Comparison of ENCODE assay signal across 20 mouse cellular contexts in the genomic region with DNA sequence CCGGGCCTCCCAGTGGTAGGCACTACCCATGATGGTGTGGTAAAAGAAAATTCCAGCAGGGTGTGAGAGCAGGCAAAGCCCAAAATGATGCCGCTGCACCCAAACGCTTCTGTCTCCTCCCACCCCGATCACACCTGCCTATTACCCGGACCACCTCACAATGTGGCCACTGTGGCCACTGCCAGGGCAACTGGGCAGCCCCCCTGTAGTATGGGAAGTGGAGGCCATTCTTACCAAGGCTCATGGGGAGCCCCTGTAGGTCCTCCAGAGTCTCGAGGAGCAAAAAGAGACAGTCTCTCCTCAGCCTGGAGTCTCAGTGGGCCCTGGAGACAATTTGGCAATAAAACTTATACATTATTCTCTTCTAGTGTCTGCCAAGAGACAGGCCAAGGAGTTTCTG. TPM values are rescaled to one million over a fixed set of nuclear protein-coding genes. Genes with fewer than 3 reads are reported as not detected.
DNase-seq lines count a peak whose midpoint lies in the region; ATAC-seq and TF ChIP-seq lines count a peak whose summit lies in the region.
"Had no signal": no experiment of that assay in that cellular context is flagged by ENCODE, and none has a peak within 500 bp of the region (broad histone marks: within the 10 kb centered on the region; RNA-seq: fewer than 3 reads in every experiment).

A gene (minus strand): TSS at position 101 of the 400 bp plus-strand sequence.

- H3K27me3 ChIP-seq in forebrain, embryonic 13.5 days: peaks cover 5% of the 10 kb centered on the region; the same call in 1 of the 2 replicates
- H3K27me3 ChIP-seq in forebrain, embryonic 16.5 days (replicated peaks; ENCODE audit: control insufficient read depth, insufficient read depth, low read length): no peaks in the 10 kb centered on the region
- H3K27me3 ChIP-seq in E14TG2a.4 (ENCODE audit: insufficient read depth, low read length) (peaks cover 5% of the 10 kb centered on the region; the same call in 1 of the 2 replicates), ES-Bruce4 (ENCODE audit: control insufficient read depth, insufficient read depth, low read length, poor library complexity, severe bottlenecking) (no peaks in the 10 kb centered on the region)
- H3K27me3 ChIP-seq: embryonic facial prominence, embryonic 12.5 days had no signal

- TF ChIP-seq POLR2A in ES-Bruce4 (IDR thresholded peaks at IDR 0.05; ENCODE audit: insufficient read depth, low read length): no peak

- H3K4me3 ChIP-seq in forebrain, embryonic 13.5 days: no peak within 1 kb of the TSS
- no peak within 1 kb of the TSS for H3K4me3 ChIP-seq in forebrain, embryonic 16.5 days (replicated peaks; ENCODE audit: low read length)
- H3K4me3 ChIP-seq in E14TG2a.4 (replicated peaks; ENCODE audit: low read length): peak within 1 kb of the TSS; percentile 69
- H3K4me3 ChIP-seq in ES-Bruce4 (ENCODE audit: low read depth, low read length): no peak within 1 kb of the TSS
- H3K4me3 ChIP-seq: embryonic facial prominence, embryonic 10.5 days; embryonic facial prominence, embryonic 12.5 days had no signal

- H3K4me2 ChIP-seq in forebrain, embryonic 13.5 days: no peak within 1 kb of the TSS
- no peak within 1 kb of the TSS for H3K4me2 ChIP-seq in forebrain, embryonic 16.5 days (ENCODE audit: low read length)
- H3K4me2 ChIP-seq: embryonic facial prominence, embryonic 12.5 days had no signal

- DNase-seq in embryo, embryonic 11 days: no peak
- DNase-seq: adrenal gland, adult 2 months; adrenal gland, postnatal 10 days; adrenal gland, postnatal 25 days; cerebellum, adult 11 months; cerebellum, adult 18-20 months; cerebellum, adult 8-10 months; cerebellum, adult 9-11 months; cerebellum, postnatal 36 days; forebrain, postnatal 0 days had no signal

- no peak for ATAC-seq in forebrain, embryonic 13.5 days
- ATAC-seq in forebrain, embryonic 16.5 days: no peak
- ATAC-seq: forebrain, embryonic 14.5 days; forebrain, postnatal 0 days had no signal

- H3K4me1 ChIP-seq in forebrain, embryonic 13.5 days: no peaks in the 10 kb centered on the region
- H3K4me1 ChIP-seq in forebrain, embryonic 16.5 days (replicated peaks; ENCODE audit: control insufficient read depth, insufficient read depth, low read length): peaks cover 2% of the 10 kb centered on the region; the same call in 1 of the 2 replicates
- peaks cover 46% of the 10 kb centered on the region for H3K4me1 ChIP-seq in E14TG2a.4 (replicated peaks; ENCODE audit: low read depth, low read length)
- no peaks in the 10 kb centered on the region for H3K4me1 ChIP-seq in ES-Bruce4 (ENCODE audit: control insufficient read depth, insufficient read depth, low read length)
- H3K4me1 ChIP-seq: embryonic facial prominence, embryonic 10.5 days; embryonic facial prominence, embryonic 12.5 days had no signal

- no peaks in the 10 kb centered on the region for H3K9me3 ChIP-seq in forebrain, embryonic 13.5 days (replicated peaks)
- H3K9me3 ChIP-seq in forebrain, embryonic 16.5 days (ENCODE audit: control insufficient read depth, low read length): no peaks in the 10 kb centered on the region
- H3K9me3 ChIP-seq in E14TG2a.4 (ENCODE audit: low read length) (no peaks in the 10 kb centered on the region), ES-Bruce4 (replicated peaks; ENCODE audit: control insufficient read depth, insufficient read depth, low read length, poor library complexity, severe bottlenecking) (no peaks in the 10 kb centered on the region)
- H3K9me3 ChIP-seq: embryonic facial prominence, embryonic 10.5 days; embryonic facial prominence, embryonic 12.5 days had no signal

- no peaks in the 10 kb centered on the region for H3K36me3 ChIP-seq in forebrain, embryonic 13.5 days (ENCODE audit: poor library complexity, severe bottlenecking)
- H3K36me3 ChIP-seq in forebrain, embryonic 16.5 days (ENCODE audit: control insufficient read depth, insufficient read depth): no peaks in the 10 kb centered on the region
- no peaks in the 10 kb centered on the region for H3K36me3 ChIP-seq in E14TG2a.4 (ENCODE audit: insufficient read depth, low read length)
- no peaks in the 10 kb centered on the region for H3K36me3 ChIP-seq in ES-Bruce4 (ENCODE audit: control insufficient read depth, insufficient read depth, low read length, poor library complexity, severe bottlenecking)
- H3K36me3 ChIP-seq: embryonic facial prominence, embryonic 10.5 days; embryonic facial prominence, embryonic 12.5 days had no signal

- no peak for TF ChIP-seq EP300 in ES-Bruce4 (IDR thresholded peaks at IDR 0.05; ENCODE audit: insufficient read depth, low read depth, low read length)

- 77% methylated on average over 6 of the region's 6 CpGs for WGBS in forebrain, embryonic 13.5 days
- WGBS in forebrain, embryonic 16.5 days: 71% methylated on average over 6 of the region's 6 CpGs

- no peak within 1 kb of the TSS for H3K27ac ChIP-seq in forebrain, embryonic 13.5 days
- H3K27ac ChIP-seq in forebrain, embryonic 16.5 days (ENCODE audit: low read length): no peak within 1 kb of the TSS
- no peak within 1 kb of the TSS for H3K27ac ChIP-seq in ES-Bruce4 (ENCODE audit: insufficient read depth, low read length)
- H3K27ac ChIP-seq: embryonic facial prominence, embryonic 10.5 days; embryonic facial prominence, embryonic 12.5 days had no signal

- TF ChIP-seq CTCF in E14TG2a.4 (conservative IDR thresholded peaks at IDR 0.05; ENCODE audit: low read length): no peak
- TF ChIP-seq CTCF in ES-Bruce4 (IDR thresholded peaks at IDR 0.05; ENCODE audit: low read depth, low read length): no peak

- H3K9ac ChIP-seq in forebrain, embryonic 13.5 days: 0 out of 2 replicates have a peak within 1 kb of the TSS, but pooled peaks have one; percentile 5
- H3K9ac ChIP-seq in forebrain, embryonic 16.5 days (replicated peaks; ENCODE audit: low read depth, low read length): no peak within 1 kb of the TSS
- peak within 1 kb of the TSS; percentile 61; the same call in 1 of the 2 replicates for H3K9ac ChIP-seq in ES-Bruce4 (ENCODE audit: low read depth, poor library complexity, severe bottlenecking)
- H3K9ac ChIP-seq: embryonic facial prominence, embryonic 12.5 days; forebrain, postnatal 0 days had no signal

RNA-seq across cellular contexts. Expression of the gene that starts here (rescaled TPM):
- not detected in 2 replicates for polyA plus RNA-seq in forebrain, embryonic 13.5 days (2015; fragmentation: Nextera tagmentation; extraction: Ambion mirVana)
- not detected in 2 replicates for polyA plus RNA-seq in forebrain, embryonic 16.5 days (2015; fragmentation: Nextera tagmentation; extraction: Ambion mirVana)
- polyA plus RNA-seq in ES-Bruce4 (2011; ENCODE audit: insufficient read depth, insufficient read length, low read depth, missing spikeins): not detected in 2 replicates
- polyA plus RNA-seq: adrenal gland, adult 2 months; brain, embryonic 14.5 days; C2C12; embryonic facial prominence, embryonic 10.5 days; embryonic facial prominence, embryonic 12.5 days; embryonic facial prominence, embryonic 14.5 days; forebrain, embryonic 14.5 days; forebrain, postnatal 0 days had no signal
